Mouse (Mus musculus) ES-E14 (cell line): ENCODE results near the gene Kank4. TPM values are rescaled to one million over a fixed set of nuclear protein-coding genes. Genes with fewer than 3 reads are reported as not detected.

ENCODE experiments used
- DNase-seq: peaks from one replicate; pipeline ENCODE4 v3.0.0-alpha.2; 2013; ENCODE audit warnings: low read depth, low spot score
- H3K27ac ChIP-seq: 2 replicates; pipeline ENCODE4 v1.5.1; 2012; ENCODE audit warnings: low read depth, mild to moderate bottlenecking, low read length, moderate library complexity, mixed read lengths; ENCODE audit not compliant: poor library complexity, insufficient read depth, severe bottlenecking
- H3K36me3 ChIP-seq: 2 replicates; pipeline ENCODE4 v1.6.1; 2012; ENCODE audit warnings: mild to moderate bottlenecking, low read length, moderate library complexity, mixed read lengths; ENCODE audit not compliant: control insufficient read depth, poor library complexity, insufficient read depth, severe bottlenecking
- H3K4me1 ChIP-seq, 2 experiments: fragments of 150-350 bp in 1 of 2; sonication (generic) in 1 of 2; 2 replicates each; pipeline ENCODE4 v1.6.1; 2012; ENCODE audit warnings: low read length in 2 of 2, mild to moderate bottlenecking in 1 of 2, mixed read lengths in 1 of 2; ENCODE audit not compliant: control insufficient read depth in 2 of 2, insufficient read depth in 2 of 2, poor library complexity in 1 of 2
- H3K4me3 ChIP-seq, 2 experiments: fragments of 150-350 bp in 1 of 2; sonication (generic) in 1 of 2; 2 replicates each; pipeline ENCODE4 v1.5.1; 2012; ENCODE audit warnings: low read length in 2 of 2, low read depth in 1 of 2, mild to moderate bottlenecking in 1 of 2, mixed read lengths in 1 of 2; ENCODE audit not compliant: insufficient read depth in 1 of 2, poor library complexity in 1 of 2, severe bottlenecking in 1 of 2
- H3K9ac ChIP-seq: 2 replicates; pipeline ENCODE4 v1.6.1; 2012; ENCODE audit warnings: low read depth, mild to moderate bottlenecking, low read length, mixed read lengths; ENCODE audit not compliant: poor library complexity, insufficient read depth, severe bottlenecking
- H3K9me3 ChIP-seq: fragments of 150-350 bp; sonication (generic); 2 replicates; pipeline ENCODE4 v1.6.1; 2012; ENCODE audit warnings: low read depth, mild to moderate bottlenecking, low read length; ENCODE audit not compliant: control insufficient read depth, insufficient read depth
- CHD2 ChIP-seq: IDR thresholded peaks from 2 replicates; pipeline ENCODE4 v1.6.1; 2014; ENCODE audit warnings: mild to moderate bottlenecking, low read depth, low read length, inconsistent platforms
- HCFC1 ChIP-seq: IDR thresholded peaks from 2 replicates; pipeline ENCODE4 v1.6.1; 2012; ENCODE audit warnings: low read length, inconsistent platforms, borderline replicate concordance; ENCODE audit not compliant: insufficient read depth
- MAFK ChIP-seq: IDR thresholded peaks from 2 replicates; pipeline ENCODE4 v1.6.1; 2014; ENCODE audit warnings: mild to moderate bottlenecking, low read depth, low read length, inconsistent platforms; ENCODE audit not compliant: insufficient read depth
- ZC3H11A ChIP-seq: IDR thresholded peaks from 2 replicates; pipeline ENCODE4 v1.6.1; 2012; ENCODE audit warnings: low read depth, mild to moderate bottlenecking, inconsistent platforms, low read length, borderline replicate concordance
- ZNF384 ChIP-seq: IDR thresholded peaks from 2 replicates; pipeline ENCODE4 v1.6.1; 2012; ENCODE audit warnings: low read depth, low read length, inconsistent platforms
- in situ Hi-C, 2 experiments: fragments of 600-800 bp; cut with MboI; formaldehyde crosslinking; loops; one replicate each; pipeline ENCODE4 v1.15.1; 2025; ENCODE audit warnings: low sequenced_read_pairs in 2 of 2, inconsistent platforms in 1 of 2; ENCODE audit not compliant: unreplicated experiment in 2 of 2
- total RNA-seq: library from RNA; depleted of rRNA; stranded (reverse); fragments of 300-350 nt; gene quantifications from 2 replicates; pipeline ENCODE4 v1.2.3, GENCODE M21; 2012

Gene Kank4
- total RNA-seq, 1 experiment: 5.4 TPM

GRCm38 (mm10) chr4:98739753-98740152 is 77.6 kb downstream of the Kank4 start:
- TF ChIP-seq MAFK (no peak), ZC3H11A (no peak), CHD2 (no peak; the same call in 1 of the 2 replicates), HCFC1 (no peak), ZNF384 (no peak)
- DNase-seq: no peak
- peaks cover 43% of the 10 kb centered on the region for H3K36me3 ChIP-seq

GRCm38 (mm10) chr4:98733660-98734059 is 83.7 kb downstream of the Kank4 start:
- Histone ChIP-seq H3K36me3 (peaks cover 76% of the 10 kb centered on the region), H3K27ac (peak overlapping the region; percentile 4; the same call in 1 of the 2 replicates), H3K4me1 (peaks cover 2 to 3% of the 10 kb centered on the region in 2 experiments; a peak in 2 of 4 replicates), H3K9me3 (no peaks in the 10 kb centered on the region), H3K4me3 (peak overlapping the region; percentile 38 to 58), H3K9ac (peak overlapping the region; percentile 55; the same call in 1 of the 2 replicates)
- no peak for DNase-seq
- in situ Hi-C loops: loop anchor here in 1 of 2 experiments (25.0 kb wide), 1 partner anchor 154 kb away; no protein-coding TSS in a partner anchor
- TF ChIP-seq ZC3H11A (no peak), CHD2 (no peak), MAFK (no peak), ZNF384 (no peak), HCFC1 (no peak)

More at GRCm38 (mm10) chr4:98739753-98740152, 77.6 kb downstream of the Kank4 start:
- Histone ChIP-seq H3K27ac (no peak overlapping the region), H3K4me3 (no peak overlapping the region), H3K9ac (no peak overlapping the region; the same call in 1 of the 2 replicates), H3K9me3 (no peaks in the 10 kb centered on the region), H3K4me1 (peaks cover 2 to 3% of the 10 kb centered on the region in 2 experiments; a peak in 2 of 4 replicates)
- in situ Hi-C loops: loop anchor here in 1 of 2 experiments (25.0 kb wide), 1 partner anchor 148 kb away; no protein-coding TSS in a partner anchor

GRCm38 (mm10) chr4:98728716-98729115 is 88.6 kb downstream of the Kank4 start:
- in situ Hi-C loops: loop anchor here (10.0 to 25.0 kb wide), 2 partner anchors 156 to 159 kb away; no protein-coding TSS in a partner anchor
- no peak for DNase-seq
- Histone ChIP-seq H3K9me3 (no peaks in the 10 kb centered on the region), H3K9ac (peak overlapping the region; percentile 74), H3K4me1 (peaks cover 0 to 2% of the 10 kb centered on the region in 2 experiments; a peak in 2 of 4 replicates), H3K36me3 (peaks cover 38% of the 10 kb centered on the region), H3K4me3 (peak overlapping the region; percentile 76 to 95), H3K27ac (peak overlapping the region; percentile 97)
- TF ChIP-seq ZNF384 (no peak), MAFK (no peak), ZC3H11A (no peak), HCFC1 (no peak), CHD2 (no peak)

GRCm38 (mm10) chr4:98727959-98728347 is 89.4 kb downstream of the Kank4 start:
- peak; percentile 81 for DNase-seq
- Histone ChIP-seq H3K4me1 (peaks cover 0 to 2% of the 10 kb centered on the region in 2 experiments; a peak in 1 of 4 replicates), H3K36me3 (peaks cover 31% of the 10 kb centered on the region), H3K9me3 (no peaks in the 10 kb centered on the region), H3K4me3 (peak overlapping the region; percentile 94 to 95), H3K27ac (peak overlapping the region; percentile 97), H3K9ac (0 out of 2 replicates have a peak overlapping the region, but pooled peaks have one; percentile 74)
- TF ChIP-seq MAFK: no peak
- TF ChIP-seq ZNF384: no peak
- TF ChIP-seq CHD2: no peak
- no peak for TF ChIP-seq ZC3H11A
- TF ChIP-seq HCFC1: no peak
- in situ Hi-C loops: loop anchor here (10.0 to 25.0 kb wide), 2 partner anchors 157 to 159 kb away; no protein-coding TSS in a partner anchor
